Mouse (Mus musculus) spleen, adult 2 months (tissue): ENCODE measurements around the gene Rbbp8nl. TPM values are rescaled to one million over a fixed set of nuclear protein-coding genes. Genes with fewer than 3 reads are reported as not detected.

Source experiments
- DNase-seq, 2 experiments: peaks; one replicate each; pipeline versions ENCODE4 v3.0.0 to v3.0.0-alpha.2; 2012 to 2021; ENCODE audit warnings: low spot score in 2 of 2, low read depth in 1 of 2
- H3K27ac ChIP-seq: fragments of 200-500 bp; 2 replicates; pipeline ENCODE4 v1.5.1; 2012; ENCODE audit warnings: low read length, inconsistent platforms; ENCODE audit not compliant: insufficient read depth
- H3K27me3 ChIP-seq: fragments of 200-500 bp; 2 replicates; pipeline ENCODE4 v1.6.1; 2012; ENCODE audit warnings: mild to moderate bottlenecking, moderate library complexity, low read length, inconsistent platforms; ENCODE audit not compliant: control insufficient read depth, insufficient read depth
- H3K36me3 ChIP-seq: fragments of 200-500 bp; 2 replicates; pipeline ENCODE4 v1.6.1; 2012; ENCODE audit warnings: mild to moderate bottlenecking, low read length, inconsistent platforms; ENCODE audit not compliant: control insufficient read depth, insufficient read depth
- H3K4me1 ChIP-seq: fragments of 200-500 bp; 2 replicates; pipeline ENCODE4 v1.6.1; 2011; ENCODE audit warnings: inconsistent platforms; ENCODE audit not compliant: control insufficient read depth, insufficient read depth, insufficient read length
- H3K4me3 ChIP-seq: fragments of 200-500 bp; 2 replicates; pipeline ENCODE4 v1.5.1; 2011; ENCODE audit warnings: mild to moderate bottlenecking, inconsistent platforms; ENCODE audit not compliant: insufficient read depth, insufficient read length; ENCODE audit errors: extremely low read depth
- CTCF ChIP-seq: fragments of 200-500 bp; IDR thresholded peaks from 2 replicates; pipeline ENCODE4 v1.5.1; 2011; ENCODE audit warnings: mild to moderate bottlenecking, inconsistent platforms; ENCODE audit not compliant: insufficient read depth, insufficient read length, insufficient replicate concordance; ENCODE audit errors: extremely low read depth
- POLR2A ChIP-seq: fragments of 200-500 bp; IDR thresholded peaks from 2 replicates; pipeline ENCODE4 v1.6.1; 2011; ENCODE audit warnings: low read depth, low read length, inconsistent platforms
- WGBS: fragments of 180-500 bp; shearing (Covaris S2); methylation state at CpG from one replicate; pipeline ENCODE4 v1.1.7; 2018; 5-methylcytosine and 5-hydroxymethylcytosine counted together
- polyA plus RNA-seq: library from polyadenylated mRNA; depleted of rRNA; stranded (reverse); fragments of >200 nt; gene quantifications from 2 replicates; pipeline ENCODE4 v1.2.3, GENCODE M21; 2012; rRNA removed

Rbbp8nl gene
- not detected in 2 replicates for polyA plus RNA-seq

DNA sequence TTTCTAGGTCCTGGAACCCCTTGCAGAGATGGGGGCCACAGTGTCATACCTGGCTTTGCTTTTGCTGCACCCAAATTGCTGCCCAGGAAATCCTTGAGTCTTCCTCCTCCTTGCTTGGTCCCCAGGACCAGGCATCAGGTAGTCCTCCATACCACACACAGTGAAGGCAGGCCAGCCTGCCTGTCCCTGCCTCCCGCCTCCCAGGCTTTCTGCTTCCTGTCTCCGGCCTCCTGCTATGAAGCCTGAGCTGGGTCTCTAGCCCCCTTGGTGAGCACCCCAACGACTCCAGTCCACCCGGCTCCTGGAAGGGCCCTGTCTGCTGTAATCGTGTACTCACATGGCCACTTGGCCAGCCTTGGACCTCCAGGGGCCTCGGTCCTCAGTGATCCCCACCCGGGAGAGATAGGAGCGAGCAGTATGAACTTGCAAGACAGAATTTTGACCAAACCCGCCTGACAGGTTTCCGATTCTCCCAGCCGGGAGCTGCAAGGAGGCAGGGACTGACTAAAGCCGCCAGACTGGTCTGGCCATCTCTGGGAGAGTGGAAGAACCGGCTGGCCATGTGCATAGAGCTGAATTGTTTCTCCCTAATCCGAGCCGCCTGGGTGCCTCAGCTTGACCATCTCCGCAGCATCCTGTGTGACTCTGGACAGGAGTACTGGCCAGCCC, at the start of gene Rbbp8nl:
Gene Rbbp8nl (minus strand): TSS at position 440 of the 669 bp plus-strand sequence.
- H3K27ac ChIP-seq, result no peak within 1 kb of the TSS
- WGBS, result 77% methylated on average over 16 of the region's 16 CpGs
- no peak within 1 kb of the TSS for H3K4me3 ChIP-seq
- no peaks in the 10 kb centered on the region for H3K4me1 ChIP-seq
- no peaks in the 10 kb centered on the region for H3K36me3 ChIP-seq
- TF ChIP-seq POLR2A, result no peak
- TF ChIP-seq CTCF, result no peak
- DNase-seq, result no peak
- H3K27me3 ChIP-seq, result no peaks in the 10 kb centered on the region

DNA sequence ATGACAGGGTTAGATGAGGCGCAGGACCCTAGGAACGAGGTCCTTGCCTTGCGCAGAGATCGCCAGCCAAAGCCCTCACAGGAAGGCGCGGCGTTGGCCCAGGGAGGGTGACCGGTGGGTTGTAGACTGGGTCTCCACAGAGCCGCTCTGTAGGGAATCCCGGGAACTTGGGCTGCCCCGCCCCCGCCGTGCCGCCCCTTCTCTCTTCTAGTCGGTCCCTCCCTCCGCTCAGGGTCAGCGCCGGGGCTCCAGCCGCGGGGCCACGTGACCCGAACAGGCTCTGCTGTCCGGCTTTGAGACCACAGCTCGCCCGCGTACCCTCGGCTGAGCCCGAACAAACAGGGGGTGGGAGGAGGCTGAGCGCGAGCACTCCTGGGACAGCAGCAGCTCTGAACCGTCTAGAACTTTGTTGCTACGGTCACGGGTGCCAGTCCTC, 44.9 kb upstream of the Rbbp8nl start, which contains the start of gene Gata5:
Gene Gata5 (minus strand): TSS at position 149 of the 436 bp plus-strand sequence.
- no peak within 1 kb of the TSS for H3K4me3 ChIP-seq
- DNase-seq, result no peak
- no peak for TF ChIP-seq CTCF
- TF ChIP-seq POLR2A, result no peak

DNA sequence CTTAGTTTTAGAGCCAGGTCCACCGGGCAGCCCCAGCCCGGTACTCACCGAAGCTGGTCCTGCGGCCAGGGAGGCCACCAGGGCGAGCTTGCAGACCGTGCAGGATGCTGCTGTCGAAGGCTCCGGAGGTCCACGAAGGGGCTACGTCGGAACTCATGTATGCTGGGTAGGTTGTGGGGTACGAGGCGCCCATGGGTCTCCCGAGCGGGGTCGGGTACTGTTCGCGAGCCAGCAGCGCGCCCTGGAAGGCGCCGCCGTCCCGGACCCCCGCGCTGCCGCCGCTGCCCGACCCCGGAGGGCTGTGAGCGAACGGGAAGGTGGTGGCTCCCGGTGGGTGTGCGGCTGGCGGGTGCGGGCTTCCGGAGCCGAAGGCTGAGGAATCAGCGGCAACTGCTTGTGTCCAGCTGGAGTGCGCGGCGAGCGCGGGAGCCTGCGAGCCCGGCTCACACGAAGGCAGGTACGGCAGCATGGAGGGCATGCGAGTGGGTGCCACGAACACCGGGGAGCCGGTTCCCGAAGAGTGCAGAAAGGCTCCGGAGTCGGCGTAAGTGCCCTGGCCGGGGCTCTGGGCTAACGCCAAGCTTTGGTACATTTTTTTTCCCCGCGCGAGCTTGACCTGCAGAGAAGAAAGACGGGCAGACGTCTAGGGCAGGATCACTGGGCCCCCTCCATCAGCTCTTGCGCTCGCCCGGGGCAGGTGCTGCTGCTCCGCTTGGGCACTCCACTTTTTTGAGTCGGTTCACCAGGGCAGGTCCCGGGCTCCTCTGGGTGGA, 44.3 kb upstream of the Rbbp8nl start:
- H3K4me3 ChIP-seq, result no peak overlapping the region

More for the DNA sequence above, 44.9 kb upstream of the Rbbp8nl start, which contains the start of gene Gata5:
- WGBS, result 7% methylated on average over 33 of the region's 33 CpGs
- H3K4me1 ChIP-seq, result no peaks in the 10 kb centered on the region; the same call in 1 of the 2 replicates
- no peak within 1 kb of the TSS for H3K27ac ChIP-seq
- no peaks in the 10 kb centered on the region for H3K36me3 ChIP-seq
- H3K27me3 ChIP-seq, result peaks cover 15% of the 10 kb centered on the region

DNA sequence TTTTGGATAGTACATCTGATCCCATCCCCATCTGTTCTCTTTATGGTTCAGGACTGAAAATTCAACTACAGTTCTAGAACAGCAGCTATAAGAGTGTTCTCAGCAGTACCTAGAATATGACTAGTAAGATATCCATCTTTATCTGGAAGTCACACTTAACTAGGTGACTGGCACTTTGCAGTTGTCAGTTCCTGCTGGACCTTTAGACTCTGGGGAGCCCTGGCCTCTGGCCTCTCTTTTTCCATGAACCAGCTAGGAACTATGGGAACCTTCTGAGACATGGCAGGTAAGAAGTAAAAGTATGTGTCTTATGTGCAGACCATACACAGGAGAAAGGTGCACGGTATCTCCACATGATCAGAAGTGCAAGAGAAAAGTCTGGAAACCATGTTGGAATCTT, 39.8 kb upstream of the Rbbp8nl start:
- Histone ChIP-seq H3K27ac (no peak overlapping the region), H3K27me3 (peaks cover 7% of the 10 kb centered on the region), H3K4me3 (no peak overlapping the region), H3K4me1 (no peaks in the 10 kb centered on the region; the same call in 1 of the 2 replicates), H3K36me3 (no peaks in the 10 kb centered on the region)
- TF ChIP-seq CTCF (no peak), POLR2A (no peak)
- no peak for DNase-seq
- WGBS, result 90% methylated on average over 1 of the region's 1 CpGs

More for the DNA sequence above, 44.3 kb upstream of the Rbbp8nl start:
- no peak for TF ChIP-seq CTCF
- TF ChIP-seq POLR2A, result no peak
- 4% methylated on average over 69 of the region's 69 CpGs for WGBS
- Histone ChIP-seq H3K36me3 (no peaks in the 10 kb centered on the region), H3K4me1 (no peaks in the 10 kb centered on the region; the same call in 1 of the 2 replicates), H3K27ac (no peak overlapping the region), H3K27me3 (peaks cover 15% of the 10 kb centered on the region)
- DNase-seq, result no peak

DNA sequence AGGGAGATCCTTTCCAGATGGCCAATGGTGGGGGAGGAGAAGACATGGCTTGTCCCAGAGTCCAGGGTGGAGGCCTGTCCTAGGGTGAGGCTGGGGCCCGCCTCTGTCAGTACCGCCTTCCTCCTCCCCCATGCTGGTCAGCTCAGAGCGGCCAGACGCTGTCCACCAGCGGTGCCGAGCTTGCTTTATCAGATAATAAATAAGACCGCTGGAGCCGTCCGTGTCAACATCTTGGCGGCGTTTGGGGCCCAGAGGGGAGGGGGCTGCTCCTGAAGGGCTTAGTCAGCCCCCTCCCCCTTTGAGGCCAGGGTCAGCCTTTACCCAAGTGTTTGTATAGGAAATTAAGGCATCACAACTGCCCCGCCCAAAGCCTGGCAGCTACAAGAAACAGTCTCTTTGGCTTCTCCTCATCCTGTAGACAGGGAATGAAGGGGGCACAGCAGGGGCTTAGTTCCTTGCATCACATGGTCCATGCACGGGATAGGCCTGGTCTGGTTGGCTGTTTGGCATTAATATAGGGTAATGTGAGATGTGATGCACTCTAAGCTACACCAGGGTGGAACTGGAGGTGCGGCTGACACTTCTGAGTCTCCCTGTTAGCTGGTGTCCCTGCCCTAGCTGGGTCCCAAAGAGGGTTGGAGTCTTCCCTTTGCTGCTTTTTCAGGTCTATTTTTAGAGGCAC, 33.1 kb upstream of the Rbbp8nl start:
- no peak for TF ChIP-seq CTCF
- no peak for TF ChIP-seq POLR2A
- Histone ChIP-seq H3K4me3 (no peak overlapping the region), H3K27ac (no peak overlapping the region), H3K4me1 (no peaks in the 10 kb centered on the region), H3K27me3 (no peaks in the 10 kb centered on the region), H3K36me3 (no peaks in the 10 kb centered on the region)
- 81% methylated on average over 14 of the region's 14 CpGs for WGBS
- DNase-seq, result no peak

DNA sequence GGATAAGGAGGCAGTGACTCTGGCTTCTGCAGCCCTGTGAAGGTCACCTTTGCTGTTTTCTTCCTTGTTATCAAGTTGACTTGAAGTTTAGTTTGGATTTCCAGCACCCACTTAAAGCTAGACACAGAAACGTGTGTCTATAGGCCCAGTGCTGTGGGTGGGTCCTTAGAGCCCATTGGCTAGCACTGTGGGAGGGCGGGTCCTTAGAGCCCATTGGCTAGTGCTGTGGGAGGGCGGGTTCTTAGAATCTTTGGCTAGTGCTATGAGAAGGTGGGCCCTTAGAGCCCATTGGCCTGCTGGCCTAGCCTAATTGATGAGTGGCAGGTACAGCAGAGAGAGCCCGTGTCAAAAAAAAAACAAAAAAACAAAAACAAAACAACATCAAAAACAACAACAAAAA, 30.5 kb upstream of the Rbbp8nl start:
- no peak for DNase-seq
- no peaks in the 10 kb centered on the region for H3K27me3 ChIP-seq
- H3K4me1 ChIP-seq, result no peaks in the 10 kb centered on the region
- TF ChIP-seq POLR2A, result no peak
- no peak for TF ChIP-seq CTCF
- no peak overlapping the region for H3K27ac ChIP-seq
- WGBS, result 77% methylated on average over 4 of the region's 4 CpGs
- no peak overlapping the region for H3K4me3 ChIP-seq
- no peaks in the 10 kb centered on the region for H3K36me3 ChIP-seq
